Mouse (Mus musculus): ENCODE measurements around the gene Sun2.

Sun2 gene

DNA sequence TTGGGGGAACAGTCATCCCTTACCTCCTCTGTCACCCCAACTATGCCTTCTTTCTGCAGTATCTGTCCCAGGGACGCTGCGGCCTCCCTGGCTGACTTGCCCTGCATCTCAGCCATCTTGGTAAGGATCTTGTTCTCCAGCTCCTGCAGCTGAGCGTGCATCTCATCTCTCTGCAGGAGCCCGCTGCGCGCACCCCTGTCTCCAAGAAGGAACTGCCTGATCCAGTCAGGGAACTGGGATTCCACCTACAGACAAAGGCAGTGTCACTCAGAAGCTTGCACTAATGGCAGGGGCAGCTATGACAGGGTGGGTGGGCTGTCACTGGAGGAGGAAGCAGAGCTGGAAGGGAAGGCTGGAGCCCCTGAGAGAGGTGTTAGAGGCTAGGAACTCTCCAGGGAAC is 14.5 kb downstream of the Sun2 start:
- no peak for DNase-seq (ENCODE audit: extremely low read depth, low read depth)

DNA sequence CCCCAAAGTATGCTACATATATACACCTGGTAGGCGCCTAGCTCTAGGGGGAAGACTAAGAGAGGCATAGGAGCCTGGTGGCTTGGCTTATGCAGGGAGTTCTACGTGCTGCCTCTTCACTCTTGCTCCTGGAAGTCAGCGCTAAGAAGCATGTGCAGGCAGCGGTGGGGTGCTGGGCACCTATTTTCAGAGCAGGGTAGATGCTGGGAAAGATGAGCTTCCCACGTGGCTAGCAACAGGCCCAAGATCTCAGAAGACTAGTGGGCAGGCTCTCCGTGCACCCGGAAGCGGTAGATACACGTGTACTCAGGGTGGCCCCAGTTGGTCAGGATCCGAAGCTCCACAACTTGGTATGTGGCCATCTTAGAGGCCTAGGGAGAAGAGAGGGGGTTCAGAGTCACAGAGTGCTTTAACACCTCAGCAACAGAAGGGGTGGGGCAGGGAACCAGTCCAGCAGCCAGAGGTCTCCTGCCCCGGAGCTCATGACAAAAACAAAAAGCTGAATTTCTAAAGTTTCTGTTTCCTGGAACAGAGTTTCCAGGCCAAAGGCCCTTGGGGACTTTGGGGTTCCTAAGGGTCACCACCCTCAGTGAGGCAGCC is 17.0 kb downstream of the Sun2 start:
- no peak for DNase-seq (ENCODE audit: extremely low read depth, low read depth)

DNA sequence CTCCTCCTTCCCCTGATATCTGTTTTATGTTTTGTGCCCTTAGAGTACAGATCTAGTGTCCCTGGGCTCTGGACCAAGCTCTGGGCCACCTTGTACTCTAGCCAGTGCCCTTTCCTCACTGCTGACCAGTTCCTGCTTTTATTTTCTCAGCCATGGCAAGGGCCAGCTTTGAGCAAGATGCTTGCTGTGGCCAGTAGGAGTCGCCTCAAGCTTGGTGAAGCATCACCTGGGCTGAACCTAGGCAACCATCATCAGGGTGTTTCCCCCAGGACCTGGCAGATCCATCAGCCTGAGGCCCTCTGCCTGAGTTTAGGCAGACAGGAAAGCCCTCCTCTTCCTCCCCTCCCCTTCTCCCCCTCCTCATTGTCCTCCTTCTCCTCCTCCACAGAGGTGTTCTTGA is 18.9 kb downstream of the Sun2 start:
- no peak for DNase-seq (ENCODE audit: extremely low read depth, low read depth)

DNA sequence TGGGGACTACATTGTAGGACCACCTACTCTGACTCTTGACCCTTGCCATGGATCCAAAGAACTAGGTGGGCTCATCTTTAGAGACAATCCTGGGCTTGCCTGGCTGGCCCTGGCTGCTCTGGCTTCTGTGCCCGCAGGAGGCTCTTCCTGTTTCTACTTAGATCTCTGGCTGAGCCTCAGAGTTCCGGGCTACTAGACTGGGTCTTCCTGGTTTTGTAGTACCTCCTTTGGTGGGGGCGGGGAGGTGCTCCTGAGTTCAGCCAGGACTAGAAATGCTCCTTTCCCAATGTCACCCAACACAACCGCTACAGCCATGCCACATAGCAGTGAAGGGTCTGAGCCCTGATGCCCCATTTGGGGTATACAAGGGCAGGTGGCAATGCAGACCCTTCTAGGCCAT is 21.5 kb downstream of the Sun2 start:
- no peak for DNase-seq (ENCODE audit: extremely low read depth, low read depth)

DNA sequence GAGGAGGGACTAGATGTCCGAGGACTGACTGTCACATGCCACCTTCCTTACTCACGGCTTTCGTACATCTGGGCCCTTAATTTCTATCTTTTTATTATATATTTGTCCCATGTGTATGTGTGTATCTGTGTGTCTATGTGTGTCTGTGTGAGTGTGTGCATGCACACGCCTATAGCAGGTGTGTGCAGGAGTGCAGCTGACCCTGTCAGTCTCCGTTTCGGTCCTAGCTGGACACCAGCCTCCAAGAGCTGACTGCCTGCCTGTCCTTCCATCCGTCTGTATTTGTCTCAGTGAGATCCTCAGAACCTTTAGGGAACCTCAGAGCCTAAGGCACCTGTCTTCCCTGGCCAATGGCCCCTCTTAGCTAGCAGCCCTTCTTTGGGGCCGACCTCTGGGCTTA is 22.1 kb downstream of the Sun2 start:
- DNase-seq (ENCODE audit: extremely low read depth, low read depth), result no peak

DNA sequence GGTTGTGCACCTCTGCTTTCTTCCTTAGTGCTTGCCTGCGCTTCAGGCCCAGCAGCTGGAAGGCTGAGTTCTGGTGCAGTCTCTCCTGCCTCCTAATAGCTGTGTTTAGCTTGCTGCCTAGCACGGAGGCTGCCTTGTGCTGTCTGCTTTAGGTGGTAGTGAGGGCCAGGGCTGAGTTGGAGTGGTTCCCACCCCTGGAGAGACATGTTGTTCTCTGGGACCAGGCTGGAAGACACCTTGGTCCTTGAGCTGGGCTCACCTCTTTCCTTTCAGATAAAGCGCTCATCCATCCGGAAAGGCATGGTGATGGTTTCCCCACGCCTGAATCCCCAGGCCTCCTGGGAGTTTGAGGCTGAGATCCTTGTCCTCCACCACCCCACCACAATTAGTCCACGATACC is 25.6 kb downstream of the Sun2 start:
- DNase-seq (ENCODE audit: extremely low read depth, low read depth), result no peak

DNA sequence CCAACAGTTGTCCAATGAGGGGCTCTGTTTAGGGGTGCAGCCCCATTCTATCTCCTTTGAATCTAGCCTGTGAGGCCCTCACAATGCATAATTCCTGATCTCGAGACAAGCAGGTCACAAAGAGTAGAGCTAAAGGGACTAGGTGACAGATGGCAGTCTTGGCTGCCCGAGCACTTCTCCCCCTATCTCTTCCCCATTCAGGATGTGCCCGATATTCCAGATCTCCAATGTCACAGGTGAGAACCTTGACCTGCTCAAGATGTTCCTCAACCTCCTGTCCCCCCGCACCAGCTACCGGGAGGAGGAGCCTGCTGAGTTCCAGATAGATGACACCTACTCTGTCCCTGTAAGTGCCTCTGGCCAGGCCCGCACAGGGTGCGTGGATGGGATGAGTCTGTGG is 26.7 kb downstream of the Sun2 start:
- no peak for DNase-seq (ENCODE audit: extremely low read depth, low read depth)

DNA sequence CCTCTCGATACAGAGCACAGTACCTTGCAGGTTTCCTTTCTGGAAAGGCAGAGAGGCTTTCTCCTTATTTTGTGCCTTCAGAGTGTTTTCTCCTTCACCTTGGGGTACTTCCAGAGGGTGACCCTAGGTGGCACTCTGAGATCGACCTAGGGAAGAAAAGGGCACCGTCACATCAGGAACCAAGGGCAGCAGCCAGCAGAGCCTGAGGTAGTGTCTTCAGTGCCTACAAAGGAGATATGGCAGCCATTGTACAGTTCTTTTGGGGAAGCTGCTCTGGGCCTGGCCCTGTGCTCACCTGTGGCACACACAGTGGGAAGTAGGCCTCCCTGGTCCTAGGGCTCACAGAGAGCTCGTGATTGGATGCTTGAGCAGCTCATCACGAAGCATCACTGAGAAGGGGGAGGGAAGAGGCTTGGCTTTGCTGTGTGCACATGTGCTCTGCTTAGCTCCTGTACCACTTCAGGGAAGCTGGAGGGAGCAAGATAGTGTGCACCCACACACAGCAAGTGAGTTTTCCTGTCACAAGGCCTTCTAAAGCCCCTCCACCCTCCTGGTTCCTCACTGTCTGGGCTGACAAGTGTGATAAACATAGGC is 34.0 kb downstream of the Sun2 start:
- no peak for DNase-seq (ENCODE audit: extremely low read depth, low read depth)

DNA sequence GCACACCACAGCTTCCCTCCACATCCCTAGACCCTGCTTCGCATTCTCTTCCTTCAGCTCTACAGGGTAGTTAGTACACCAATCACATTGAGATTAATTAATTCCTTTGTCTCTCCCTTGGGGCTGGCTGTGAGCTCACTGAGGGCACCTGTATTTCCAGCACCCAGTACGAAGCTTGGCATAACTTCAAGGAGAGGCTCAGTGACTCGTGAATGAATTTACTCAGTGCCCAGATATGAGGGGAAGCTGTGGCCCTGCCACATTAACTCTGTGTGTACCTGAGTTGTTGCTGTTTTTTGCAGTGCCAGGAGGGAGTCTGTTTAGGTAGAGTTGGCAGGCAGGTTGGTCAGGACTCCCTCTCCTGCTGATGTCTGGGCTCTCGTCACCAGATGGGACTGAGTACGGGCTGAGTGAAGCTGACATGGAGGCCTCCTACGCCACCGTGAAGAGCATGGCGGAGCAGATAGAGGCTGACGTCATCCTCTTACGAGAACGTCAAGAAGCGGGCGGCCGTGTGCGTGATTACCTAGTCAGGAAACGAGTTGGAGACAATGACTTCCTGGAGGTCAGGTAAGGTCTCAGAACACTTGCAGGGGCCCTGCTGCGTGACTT is 35.6 kb downstream of the Sun2 start:
- no peak for DNase-seq (ENCODE audit: extremely low read depth, low read depth)

DNA sequence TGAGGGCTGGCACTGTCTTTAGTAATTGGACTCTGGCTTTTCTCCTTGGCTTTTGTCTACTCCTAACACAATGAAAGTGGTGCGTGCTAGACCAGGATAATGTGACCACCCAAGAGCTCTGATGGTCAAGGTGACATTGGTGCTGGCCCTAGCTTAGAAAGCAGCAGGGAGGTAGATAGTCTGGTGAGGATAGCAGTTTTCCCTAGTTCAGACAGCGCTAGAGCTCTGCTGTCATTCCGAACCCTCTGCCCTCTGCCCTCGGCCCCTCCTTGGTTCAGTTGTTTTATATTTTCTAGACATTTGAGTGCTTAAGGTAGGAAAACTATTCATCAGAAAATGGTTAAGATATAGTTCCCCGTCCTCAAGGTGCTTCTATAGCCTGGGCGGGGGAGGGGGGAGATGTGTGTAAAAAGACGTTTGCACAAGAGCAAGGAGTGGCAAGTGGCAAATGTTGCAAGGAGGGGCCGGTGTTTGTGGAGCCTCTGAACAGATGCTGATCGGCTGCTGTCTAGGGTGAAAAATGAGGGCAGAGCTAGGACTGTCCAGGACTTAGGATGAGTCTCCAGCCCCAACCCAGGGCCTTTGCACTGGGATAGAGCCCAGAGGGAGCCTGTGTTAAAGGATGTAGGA is 44.7 kb downstream of the Sun2 start:
- no peak for DNase-seq (ENCODE audit: extremely low read depth, low read depth)

DNA sequence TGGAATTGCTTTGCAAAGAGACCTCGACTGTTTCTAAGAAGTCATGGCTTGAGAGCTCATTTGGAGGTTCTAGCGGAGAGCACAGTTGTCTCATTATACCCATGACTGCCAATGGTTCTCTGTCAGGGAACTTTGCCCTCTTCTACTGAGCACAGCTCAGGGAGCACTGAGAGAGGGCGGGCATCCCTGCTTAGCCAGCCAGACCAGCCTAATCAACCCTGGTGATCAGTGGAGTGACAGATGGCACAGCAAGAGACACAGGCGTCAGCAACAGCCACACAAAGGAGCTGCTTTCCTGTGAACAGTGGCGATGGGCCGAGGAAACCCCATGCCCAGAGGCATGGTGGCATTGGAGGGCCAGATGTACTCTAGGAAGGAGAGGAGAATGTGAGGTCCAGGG is 45.3 kb downstream of the Sun2 start:
- DNase-seq (ENCODE audit: extremely low read depth, low read depth), result no peak

DNA sequence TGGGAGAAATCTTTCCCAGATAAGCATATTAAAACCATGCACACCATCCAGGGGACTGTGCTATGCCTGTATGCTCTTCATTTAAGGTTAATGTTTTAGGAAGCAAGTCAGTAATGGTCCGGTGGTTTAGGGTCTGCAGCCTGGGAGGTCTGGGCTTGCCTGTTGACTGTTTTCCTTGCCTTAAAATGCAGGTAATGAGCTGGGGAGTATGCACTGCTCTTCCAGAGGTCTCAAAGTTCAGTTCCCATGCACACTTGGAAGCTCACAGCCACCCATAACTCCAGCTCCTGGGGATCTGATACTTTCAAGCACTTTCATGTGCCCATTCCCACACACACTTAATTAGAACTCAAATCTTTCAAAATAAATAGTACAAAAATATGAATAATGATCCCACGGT is 45.8 kb downstream of the Sun2 start:
- DNase-seq (ENCODE audit: extremely low read depth, low read depth), result no peak

DNA sequence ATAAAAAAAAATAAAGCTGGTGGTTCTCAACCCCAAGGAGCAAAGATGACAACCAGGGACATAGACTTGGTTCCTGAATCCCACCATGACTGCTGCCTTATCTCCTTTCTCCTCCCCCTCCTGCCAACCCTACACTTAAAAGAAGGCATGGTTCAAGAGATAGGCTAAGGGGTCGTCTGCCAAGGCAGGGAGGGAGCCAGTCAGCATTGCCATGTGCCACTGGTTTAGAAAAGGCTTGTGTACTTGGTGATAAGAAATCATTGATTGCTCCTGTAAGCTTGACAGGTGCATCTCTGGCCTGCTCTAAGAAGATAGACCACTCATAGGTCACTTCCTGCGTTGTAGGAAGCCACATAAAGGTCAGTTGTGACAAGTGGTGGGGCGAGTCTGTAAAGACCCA is 46.8 kb downstream of the Sun2 start:
- DNase-seq (ENCODE audit: extremely low read depth, low read depth), result no peak

DNA sequence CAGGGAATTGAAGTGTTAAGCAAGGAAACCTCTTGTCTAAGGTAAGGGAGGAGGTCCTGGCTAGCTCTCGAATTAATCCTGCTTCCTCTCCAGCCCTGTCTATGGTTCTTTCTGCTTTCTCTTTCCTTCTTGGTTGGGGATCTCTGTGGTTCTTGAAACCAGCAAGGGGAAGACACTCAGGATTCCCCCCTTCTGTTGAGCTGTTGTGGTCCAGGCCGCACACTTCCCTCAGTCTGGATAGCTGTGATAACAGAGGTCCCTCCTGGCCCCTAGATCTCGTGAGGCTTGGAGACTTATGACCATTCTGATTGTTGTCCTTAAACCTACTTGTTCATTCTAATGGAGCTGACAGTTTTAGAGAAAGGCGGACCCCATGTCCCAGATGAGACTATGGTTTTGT is 47.8 kb downstream of the Sun2 start:
- no peak for DNase-seq (ENCODE audit: extremely low read depth, low read depth)

DNA sequence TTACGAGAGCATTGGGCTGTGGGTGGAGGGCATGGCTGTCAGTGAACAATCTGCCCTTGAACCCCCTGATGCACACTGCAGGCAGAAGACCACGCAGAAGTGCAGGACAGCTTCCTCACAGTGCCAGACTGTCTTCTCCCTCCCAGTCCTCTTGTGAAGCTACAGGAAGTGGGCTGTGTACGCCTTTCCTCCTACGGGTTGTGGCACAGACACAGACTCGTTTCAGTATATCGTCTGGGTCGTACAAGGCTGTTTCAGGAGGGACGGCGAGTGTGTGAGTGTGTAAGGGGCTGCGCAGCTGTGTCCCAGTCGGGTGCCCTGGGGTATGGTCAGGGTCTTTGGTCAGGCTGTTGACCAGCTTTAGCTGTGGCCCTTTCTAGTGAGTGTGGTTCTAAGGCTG is 48.6 kb downstream of the Sun2 start:
- no peak for DNase-seq (ENCODE audit: extremely low read depth, low read depth)

DNA sequence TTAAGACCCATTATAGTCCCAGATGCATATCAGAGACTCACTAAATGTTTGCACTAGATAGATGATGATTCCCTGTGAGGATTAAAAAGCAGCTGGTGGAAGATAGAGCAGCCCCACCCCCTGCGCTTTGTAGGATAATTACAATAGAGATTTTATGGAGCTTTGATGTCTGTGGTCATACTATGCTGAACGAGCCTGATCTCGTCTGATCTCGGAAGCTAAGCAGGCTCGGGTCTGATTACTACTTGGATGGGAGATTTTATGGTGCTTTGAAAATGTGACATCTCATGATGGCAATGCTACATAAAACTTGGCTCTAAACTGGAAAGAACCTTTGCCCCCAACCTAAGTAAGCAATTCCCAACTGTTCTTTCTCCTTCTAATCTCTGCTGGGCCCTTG is 50.0 kb downstream of the Sun2 start:
- no peak for DNase-seq (ENCODE audit: extremely low read depth, low read depth)

DNA sequence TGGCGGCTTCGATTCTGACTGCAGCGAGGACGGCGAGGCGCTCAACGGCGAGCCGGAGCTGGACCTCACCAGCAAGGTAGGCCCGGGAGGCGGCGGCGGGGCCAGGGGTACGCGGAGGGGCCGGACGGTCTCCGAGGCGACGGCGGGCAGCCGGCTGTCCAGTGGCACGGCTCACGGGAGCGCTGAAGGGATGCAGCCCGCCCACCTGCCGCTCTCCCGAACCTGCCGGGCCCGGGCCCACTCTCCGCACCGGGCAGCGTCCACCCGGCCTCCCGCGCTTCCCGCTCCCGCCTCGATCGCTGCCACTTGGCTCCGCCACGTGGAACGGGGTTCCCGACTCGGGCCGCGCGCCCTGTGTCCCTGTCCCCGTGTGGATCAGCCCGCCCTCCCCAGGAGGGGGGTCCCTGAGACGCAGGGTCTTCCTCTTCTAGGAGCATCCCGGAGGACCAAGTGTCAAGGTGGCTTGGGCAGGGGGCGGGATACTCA is 51.3 kb downstream of the Sun2 start:
- no peak for DNase-seq (ENCODE audit: extremely low read depth, low read depth)

DNA sequence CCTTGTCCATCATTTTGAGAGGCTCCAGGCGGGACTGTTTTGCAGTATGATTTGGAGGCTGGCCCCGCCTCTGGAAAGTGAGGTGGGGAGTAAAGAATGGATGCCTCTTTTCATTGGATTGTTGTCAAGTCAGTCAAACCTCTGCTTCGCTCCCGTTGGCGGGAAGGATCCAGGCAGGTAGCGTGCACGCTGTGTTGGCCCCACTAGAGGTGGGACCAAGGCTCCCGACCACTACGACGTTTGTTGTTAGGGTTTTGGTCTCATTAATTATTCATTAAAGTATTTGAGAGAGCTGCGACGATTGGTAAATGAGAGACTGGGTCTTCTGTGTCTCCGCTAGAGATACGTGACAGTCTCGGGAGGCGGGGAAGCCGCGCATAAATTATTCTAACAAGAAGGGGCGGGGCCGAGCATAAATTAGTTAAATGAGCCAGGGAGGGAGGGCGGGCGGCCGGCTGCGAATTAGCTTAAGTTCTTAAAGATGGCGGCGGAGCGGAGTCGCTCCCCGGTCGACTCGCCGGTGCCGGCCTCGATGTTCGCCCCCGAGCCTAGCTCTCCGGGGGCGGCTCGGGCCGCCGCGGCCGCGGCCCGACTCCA is 51.8 kb downstream of the Sun2 start, which contains the start of gene Gtpbp1:
Gene Gtpbp1, plus strand, starts transcription at position 420 of the 597 bp plus-strand sequence.
- peak; percentile 99 for DNase-seq (ENCODE audit: extremely low read depth, low read depth)

DNA sequence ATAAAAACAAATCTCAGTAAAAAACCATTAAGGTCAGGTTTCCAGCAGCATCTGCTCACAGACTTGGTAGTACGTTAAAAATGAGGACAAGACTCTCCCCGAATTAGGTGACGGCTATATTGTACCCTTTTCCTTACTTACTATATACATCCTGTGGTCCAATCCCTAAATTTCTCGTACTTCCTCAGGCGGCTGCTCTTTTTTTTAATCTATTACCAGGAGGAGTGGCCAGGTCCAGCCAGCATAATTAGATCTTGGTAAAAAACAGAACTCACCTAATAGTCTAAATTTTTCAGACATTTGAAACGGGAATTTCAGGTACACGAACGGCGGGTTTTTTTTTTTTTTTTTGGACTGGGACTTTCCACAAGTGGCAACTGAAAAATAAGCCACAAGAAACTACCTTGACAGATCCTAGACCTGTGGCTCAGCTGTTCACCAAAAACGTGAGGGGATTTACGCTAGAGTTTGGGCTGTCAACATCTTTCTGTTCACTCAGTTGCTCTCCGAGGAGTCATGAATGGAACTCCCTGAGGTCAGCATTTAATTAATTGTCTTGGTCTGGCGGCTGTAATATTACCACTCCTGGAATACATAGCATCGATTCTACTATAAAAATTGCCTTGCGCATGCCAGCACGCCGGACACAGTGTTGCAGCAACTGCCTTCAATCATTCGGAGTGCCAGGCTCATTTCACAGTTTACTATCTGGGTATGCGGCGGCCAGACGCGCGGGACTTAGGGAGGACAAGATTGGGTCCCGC is 52.5 kb downstream of the Sun2 start:
- no peak for DNase-seq (ENCODE audit: extremely low read depth, low read depth)

DNA sequence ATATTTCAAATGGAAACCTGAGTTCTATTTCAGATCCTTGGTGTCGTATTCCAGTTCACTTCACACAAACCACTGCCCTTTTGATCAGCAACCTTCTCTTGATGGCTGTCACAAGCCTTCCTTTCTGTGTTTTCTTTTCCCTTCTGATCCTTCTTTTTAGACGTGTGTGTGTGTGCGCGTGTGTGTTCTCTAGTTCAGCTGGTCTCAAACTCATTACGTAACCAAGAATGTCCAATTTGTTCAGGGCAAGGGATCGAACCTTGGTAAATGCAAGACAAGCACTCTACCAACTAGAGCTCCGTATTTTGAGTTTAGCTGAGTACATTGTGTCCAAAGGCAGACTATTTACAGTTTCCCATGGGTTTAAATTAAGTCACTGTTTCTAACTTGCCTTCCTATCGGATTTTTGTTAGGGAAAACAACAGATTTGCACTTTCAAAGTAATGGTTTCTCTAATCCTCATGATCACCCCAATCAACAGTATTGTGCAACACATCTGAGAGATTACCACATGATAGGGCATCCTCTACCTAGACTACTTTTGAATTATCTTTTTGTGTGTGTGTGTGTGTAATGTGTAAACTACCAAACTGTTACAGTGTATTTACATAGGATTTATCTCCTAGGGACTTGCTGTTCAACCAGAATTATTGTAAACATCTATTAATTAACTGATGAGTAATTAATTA is 53.9 kb downstream of the Sun2 start:
- no peak for DNase-seq (ENCODE audit: extremely low read depth, low read depth)

Measured in MEL-GATA-1-ER (cell line).